Mouse (Mus musculus) liver, embryonic 16.5 days (tissue): ENCODE data around the gene Trim38. TPM values are rescaled to one million over a fixed set of nuclear protein-coding genes. Genes with fewer than 3 reads are reported as not detected.
"Not testable (repeated sequence)": the region's sequence is repeated elsewhere in the genome, so short reads cannot be mapped to it uniquely, and the experiment has no call there.

Source experiments
- ATAC-seq: fragments of 200-750 bp; cut with Nextera tagmentation; 2 replicates; pipeline ENCODE4 v1.8.0; 2017; ENCODE audit warnings: low read depth, mild to moderate bottlenecking, moderate number of reproducible peaks, moderate library complexity
- H3K27ac ChIP-seq: fragments of 300-500 bp; sonication (generic); 2 replicates; pipeline ENCODE4 v1.5.1; 2014; ENCODE audit warnings: mild to moderate bottlenecking, low read length
- H3K27me3 ChIP-seq: fragments of 300-500 bp; sonication (generic); 2 replicates; pipeline ENCODE4 v1.6.1; 2014; ENCODE audit warnings: low read depth, low read length, mixed read lengths; ENCODE audit not compliant: control insufficient read depth, insufficient read depth
- H3K36me3 ChIP-seq: fragments of 300-500 bp; sonication (generic); 2 replicates; pipeline ENCODE4 v1.6.1; 2014; ENCODE audit warnings: mild to moderate bottlenecking; ENCODE audit not compliant: control insufficient read depth, insufficient read depth
- H3K4me1 ChIP-seq: fragments of 300-500 bp; sonication (generic); 2 replicates; pipeline ENCODE4 v1.6.1; 2014; ENCODE audit warnings: low read depth, low read length, mixed read lengths; ENCODE audit not compliant: control insufficient read depth
- H3K4me2 ChIP-seq: fragments of 300-500 bp; sonication (generic); 2 replicates; pipeline ENCODE4 v1.6.1; 2014; ENCODE audit warnings: low read depth, low read length, mixed read lengths
- H3K4me3 ChIP-seq: fragments of 300-500 bp; sonication (generic); 2 replicates; pipeline ENCODE4 v1.5.1; 2014; ENCODE audit warnings: low read depth, mild to moderate bottlenecking, low read length
- H3K9ac ChIP-seq: fragments of 300-500 bp; sonication (generic); 2 replicates; pipeline ENCODE4 v1.6.1; 2014; ENCODE audit warnings: low read depth, low read length
- H3K9me3 ChIP-seq: fragments of 300-500 bp; sonication (generic); replicated peaks from 2 replicates; pipeline ENCODE4 v1.6.1; 2016; ENCODE audit warnings: low read length; ENCODE audit not compliant: control insufficient read depth
- WGBS: fragments of 180-500 bp; shearing (Covaris S2); extraction: QIAGEN DNeasy Blood & Tissue Kit; methylation state at CpG from one replicate; pipeline ENCODE4 v1.1.7; 2014; ENCODE audit not compliant: insufficient replicate concordance; 5-methylcytosine and 5-hydroxymethylcytosine counted together
- polyA plus RNA-seq: library from polyadenylated mRNA; unstranded; fragments of >200 nt; fragmentation: Nextera tagmentation; extraction: Ambion mirVana; gene quantifications from 2 replicates; pipeline ENCODE4 v1.2.1, GENCODE M21; 2015

The Trim38 gene
- polyA plus RNA-seq, 1 experiment from 2014 or later, result not detected

DNA sequence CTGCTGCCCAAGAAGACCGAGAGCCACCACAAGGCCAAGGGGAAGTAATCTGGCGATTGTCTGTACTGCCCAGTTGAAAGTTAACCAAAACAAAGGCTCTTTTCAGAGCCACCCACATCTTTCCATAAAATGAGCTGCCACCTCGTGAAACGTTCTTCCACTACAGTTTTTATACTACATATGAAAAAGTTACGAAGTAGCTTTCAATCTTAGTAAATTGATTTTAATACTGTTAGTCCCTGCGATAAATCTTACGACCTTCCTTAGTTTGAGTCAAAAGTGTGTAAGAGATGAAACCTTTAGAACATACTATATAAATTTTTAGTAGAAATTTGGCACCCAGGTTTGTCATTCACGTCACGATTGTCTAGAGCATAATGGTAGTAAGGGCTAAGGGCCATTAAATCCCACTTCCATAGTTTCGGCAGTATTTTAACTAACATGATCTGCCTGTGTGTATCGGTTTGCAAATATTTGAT, 18.2 kb upstream of the Trim38 start:
- WGBS, result under 1% methylated on average over 11 of the region's 11 CpGs
- ATAC-seq, result peak; percentile 5

DNA sequence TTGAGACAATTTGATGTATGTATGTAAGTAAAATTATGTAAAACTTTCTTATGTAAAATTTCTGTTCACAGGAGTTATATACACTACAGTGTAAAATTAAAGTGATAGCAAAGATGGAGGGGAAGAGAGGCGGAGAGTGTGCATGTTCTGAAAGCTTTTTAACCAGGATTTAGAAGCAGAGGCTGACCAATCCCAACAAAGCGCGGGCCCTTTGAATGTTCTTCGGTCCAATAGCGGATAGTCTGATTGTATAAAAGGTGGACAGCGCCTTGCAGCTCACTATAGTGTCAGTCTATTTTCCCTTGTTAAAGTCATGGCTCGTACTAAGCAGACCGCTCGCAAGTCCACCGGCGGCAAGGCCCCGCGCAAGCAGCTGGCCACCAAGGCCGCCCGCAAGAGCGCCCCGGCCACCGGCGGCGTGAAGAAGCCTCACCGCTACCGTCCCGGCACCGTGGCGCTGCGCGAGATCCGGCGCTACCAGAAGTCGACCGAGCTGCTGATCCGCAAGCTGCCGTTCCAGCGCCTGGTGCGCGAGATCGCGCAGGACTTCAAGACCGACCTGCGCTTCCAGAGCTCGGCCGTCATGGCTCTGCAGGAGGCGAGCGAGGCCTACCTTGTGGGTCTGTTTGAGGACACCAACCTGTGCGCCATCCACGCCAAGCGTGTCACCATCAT, 17.5 kb upstream of the Trim38 start, which contains the start of gene Hist1h3b:
TSS of gene Hist1h3b (plus strand) at position 201 of the 675 bp plus-strand sequence.
- Histone ChIP-seq H3K4me1 (peaks cover 29% of the 10 kb centered on the region), H3K4me3 (peak within 1 kb of the TSS; percentile 60), H3K4me2 (peak within 1 kb of the TSS; percentile 64), H3K9ac (peak within 1 kb of the TSS; percentile 77), H3K27ac (peak within 1 kb of the TSS; percentile 98)
- WGBS, result 0% methylated on average over 16 of the region's 47 CpGs
- not testable (repeated sequence) for H3K9me3 ChIP-seq, H3K36me3 ChIP-seq, H3K27me3 ChIP-seq
- ATAC-seq, result peak; percentile 73

More for the DNA sequence above, 18.2 kb upstream of the Trim38 start:
- peak overlapping the region; percentile 56 for H3K4me3 ChIP-seq
- peak overlapping the region; percentile 73 for H3K9ac ChIP-seq
- peaks cover 31% of the 10 kb centered on the region for H3K4me1 ChIP-seq
- no peaks in the 10 kb centered on the region for H3K9me3 ChIP-seq
- H3K4me2 ChIP-seq, result peak overlapping the region; percentile 64
- H3K36me3 ChIP-seq, result no peaks in the 10 kb centered on the region
- peak overlapping the region; percentile 98 for H3K27ac ChIP-seq
- H3K27me3 ChIP-seq, result no peaks in the 10 kb centered on the region

GRCm38 (mm10) chr13:23752742-23753172, 17.0 kb upstream of the Trim38 start:
- Histone ChIP-seq H3K27ac (peak overlapping the region; percentile 95), H3K9me3 (no peaks in the 10 kb centered on the region), H3K4me1 (peaks cover 25% of the 10 kb centered on the region), H3K4me2 (peak overlapping the region; percentile 53), H3K4me3 (peak overlapping the region; percentile 60), H3K36me3 (no peaks in the 10 kb centered on the region), H3K9ac (peak overlapping the region; percentile 77), H3K27me3 (no peaks in the 10 kb centered on the region)
- WGBS, result 4% methylated on average over 6 of the region's 6 CpGs
- no peak for ATAC-seq

DNA sequence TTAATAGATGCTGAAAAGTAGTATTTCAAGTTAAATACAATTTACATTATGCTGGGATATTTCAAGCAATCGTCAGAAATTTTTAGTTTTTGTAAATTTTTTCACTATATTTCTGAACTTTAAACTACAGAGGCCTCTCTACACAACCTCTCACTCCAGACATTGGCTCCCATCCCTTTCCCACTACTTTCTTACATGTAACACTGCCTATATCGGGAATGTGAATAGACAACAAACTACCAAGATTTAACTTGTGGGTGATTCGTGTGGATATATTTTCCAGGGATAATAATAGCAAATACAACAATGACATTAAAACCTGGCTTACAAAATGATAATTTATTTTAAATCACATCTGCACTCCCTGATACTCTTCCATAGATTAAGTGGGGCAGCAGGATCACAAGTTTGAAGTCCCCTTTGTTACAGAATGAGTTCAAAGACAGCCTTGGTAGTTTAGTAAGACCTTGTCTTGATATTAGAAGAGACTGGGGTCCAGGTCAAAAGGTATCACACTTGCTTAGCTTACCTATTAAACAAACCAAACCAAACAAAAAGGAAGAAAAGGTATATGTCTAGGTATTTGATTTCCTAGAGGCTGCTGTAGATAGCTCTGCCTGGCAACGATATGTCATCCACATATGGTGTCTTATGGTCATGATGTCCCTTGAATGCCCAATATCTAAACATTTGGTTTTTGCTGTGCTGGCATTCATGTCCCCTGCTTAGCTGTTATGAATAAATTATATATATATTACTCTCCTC, 16.2 kb upstream of the Trim38 start:
- Histone ChIP-seq H3K4me1 (peaks cover 20% of the 10 kb centered on the region), H3K4me3 (peak overlapping the region; percentile 60), H3K4me2 (peak overlapping the region; percentile 53), H3K27ac (peak overlapping the region; percentile 95), H3K9ac (peak overlapping the region; percentile 77), H3K9me3 (no peaks in the 10 kb centered on the region), H3K36me3 (no peaks in the 10 kb centered on the region), H3K27me3 (no peaks in the 10 kb centered on the region)
- WGBS, result 43% methylated on average over 4 of the region's 4 CpGs
- no peak for ATAC-seq

DNA sequence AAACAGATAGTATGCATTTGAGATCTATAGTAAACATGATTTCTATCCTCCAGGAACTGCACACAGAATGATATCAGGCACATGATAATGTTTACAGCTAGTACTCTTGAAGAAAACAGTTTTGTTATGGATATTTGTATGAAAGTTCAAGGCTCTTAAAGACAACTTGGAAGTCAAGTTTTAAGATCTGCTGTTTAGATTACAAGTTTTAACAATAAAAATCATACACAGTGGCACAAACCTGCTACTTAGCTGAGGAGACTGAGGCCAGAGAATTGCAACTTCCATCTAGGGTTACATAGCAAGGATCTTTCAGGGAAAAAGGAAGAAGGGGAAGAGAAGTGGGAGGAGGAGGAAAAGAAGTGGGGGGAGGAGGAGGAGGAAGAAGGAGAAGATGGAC, 14.7 kb upstream of the Trim38 start:
- Histone ChIP-seq H3K4me1 (peaks cover 27% of the 10 kb centered on the region), H3K9ac (no peak overlapping the region)

GRCm38 (mm10) chr13:23756790-23757189, 12.9 kb upstream of the Trim38 start, which contains the start of gene Hist1h4b:
Gene Hist1h4b, plus strand, starts transcription at chr13:23757013.
- 1% methylated on average over 12 of the region's 22 CpGs for WGBS
- peaks cover 31% of the 10 kb centered on the region for H3K4me1 ChIP-seq
- H3K9me3 ChIP-seq, result no peaks in the 10 kb centered on the region
- peak within 1 kb of the TSS; percentile 93 for H3K27ac ChIP-seq
- peak; percentile 64 for ATAC-seq
- peak within 1 kb of the TSS; percentile 64 for H3K9ac ChIP-seq
- peak within 1 kb of the TSS; percentile 87 for H3K4me2 ChIP-seq
- H3K27me3 ChIP-seq, result no peaks in the 10 kb centered on the region
- H3K36me3 ChIP-seq, result no peaks in the 10 kb centered on the region
- H3K4me3 ChIP-seq, result peak within 1 kb of the TSS; percentile 60

More for the DNA sequence above, 14.7 kb upstream of the Trim38 start:
- ATAC-seq, result no peak
- Histone ChIP-seq H3K4me3 (no peak overlapping the region), H3K27ac (peak overlapping the region; percentile 59), H3K4me2 (no peak overlapping the region), H3K36me3 (no peaks in the 10 kb centered on the region), H3K27me3 (no peaks in the 10 kb centered on the region), H3K9me3 (no peaks in the 10 kb centered on the region)

DNA sequence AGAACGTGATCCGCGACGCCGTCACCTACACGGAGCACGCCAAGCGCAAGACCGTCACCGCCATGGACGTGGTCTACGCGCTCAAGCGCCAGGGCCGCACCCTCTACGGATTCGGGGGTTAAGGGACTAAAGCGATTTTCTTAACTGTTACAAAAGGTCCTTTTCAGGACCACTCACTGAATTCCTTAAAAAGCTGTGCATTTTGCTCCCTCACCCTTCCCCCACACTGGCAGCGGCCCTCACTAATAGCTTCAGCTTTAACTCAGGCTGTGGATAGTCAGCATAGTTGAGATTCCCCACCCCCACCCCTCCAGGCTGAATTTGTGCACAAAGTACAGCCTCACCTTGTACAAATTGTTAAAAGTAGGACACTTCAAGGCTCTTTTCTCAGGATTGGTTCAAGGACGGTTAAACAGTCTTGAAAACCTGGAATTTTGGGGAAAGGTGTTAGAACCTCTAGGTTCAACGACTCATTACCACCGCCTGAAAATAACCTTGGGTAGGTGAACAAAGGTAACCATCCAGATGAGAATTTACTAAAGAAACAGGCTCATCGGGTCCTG, 12.4 kb upstream of the Trim38 start:
- WGBS, result under 1% methylated on average over 14 of the region's 23 CpGs
- no peaks in the 10 kb centered on the region for H3K9me3 ChIP-seq
- no peaks in the 10 kb centered on the region for H3K27me3 ChIP-seq
- H3K4me1 ChIP-seq, result peaks cover 31% of the 10 kb centered on the region
- peak overlapping the region; percentile 60 for H3K4me3 ChIP-seq
- H3K27ac ChIP-seq, result peak overlapping the region; percentile 93
- H3K9ac ChIP-seq, result peak overlapping the region; percentile 64
- peak overlapping the region; percentile 87 for H3K4me2 ChIP-seq
- ATAC-seq, result peak; percentile 7
- no peaks in the 10 kb centered on the region for H3K36me3 ChIP-seq

DNA sequence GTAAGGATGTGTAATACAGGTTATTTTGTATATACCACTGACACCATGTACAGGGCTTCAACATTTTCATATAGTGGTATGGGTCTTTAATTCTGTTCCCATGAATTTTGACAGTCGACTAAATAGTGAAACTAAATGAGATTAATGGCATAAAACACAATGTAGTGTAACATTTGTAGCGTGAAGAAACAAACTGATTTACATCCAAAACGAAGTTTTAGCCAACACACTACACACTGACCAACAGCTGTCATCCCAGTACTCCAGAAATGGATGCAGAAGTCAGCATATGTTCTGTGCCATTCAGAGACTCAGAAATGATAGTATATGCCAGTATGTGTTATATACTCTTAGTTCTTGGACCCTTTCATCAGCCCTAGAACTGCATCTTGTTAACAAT, 11.8 kb upstream of the Trim38 start:
- H3K9me3 ChIP-seq, result no peaks in the 10 kb centered on the region
- peak overlapping the region; percentile 87 for H3K4me2 ChIP-seq
- no peaks in the 10 kb centered on the region for H3K27me3 ChIP-seq
- H3K36me3 ChIP-seq, result no peaks in the 10 kb centered on the region
- no peak for ATAC-seq
- 31% methylated on average over 3 of the region's 3 CpGs for WGBS
- peak overlapping the region; percentile 40 for H3K9ac ChIP-seq
- peaks cover 34% of the 10 kb centered on the region for H3K4me1 ChIP-seq
- H3K27ac ChIP-seq, result peak overlapping the region; percentile 92
- H3K4me3 ChIP-seq, result peak overlapping the region; percentile 38
